Mouse (Mus musculus) testis, adult 2 months (tissue): ENCODE measurements around the gene Shisal1.

ENCODE experiments used
- CTCF ChIP-seq: fragments of 200-500 bp; IDR thresholded peaks from 2 replicates; pipeline ENCODE4 v1.5.1; 2012; ENCODE audit warnings: low read depth, mild to moderate bottlenecking, inconsistent platforms, low read length, moderate library complexity; ENCODE audit not compliant: control insufficient read depth, insufficient read depth, insufficient replicate concordance
- POLR2A ChIP-seq: fragments of 200-500 bp; IDR thresholded peaks from 2 replicates; pipeline ENCODE4 v1.6.1; 2012; ENCODE audit warnings: low read depth, mild to moderate bottlenecking, inconsistent platforms, low read length, moderate library complexity; ENCODE audit not compliant: control insufficient read depth

- TF ChIP-seq POLR2A (no peak), CTCF (no peak)
Measured at GRCm38 (mm10) chr15:84417592-84418265, 29.2 kb downstream of the Shisal1 start.
